Comparison of ENCODE assay signal across 27 mouse cellular contexts in the genomic region with DNA sequence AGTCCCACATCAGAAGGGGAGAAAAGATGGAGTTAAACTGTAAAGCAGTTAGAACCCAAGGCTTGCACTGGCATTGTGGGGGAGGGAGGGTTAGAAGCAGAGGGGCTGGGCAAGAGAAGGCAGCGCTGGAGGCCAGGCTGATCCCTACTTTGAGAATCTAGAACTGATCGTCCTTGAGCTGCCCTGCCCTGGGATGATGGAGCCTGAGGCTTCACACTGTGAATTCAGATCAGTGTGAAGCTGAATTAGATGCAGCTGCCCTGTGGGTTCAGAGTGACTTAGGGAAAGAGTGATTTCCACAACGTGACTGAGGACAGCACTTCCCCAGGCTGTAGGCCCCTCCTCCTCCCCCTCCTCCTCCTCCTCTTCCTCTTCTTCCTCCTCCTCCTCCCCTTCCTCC. TPM values are rescaled to one million over a fixed set of nuclear protein-coding genes. Genes with fewer than 3 reads are reported as not detected.
"Had no signal": no experiment of that assay in that cellular context is flagged by ENCODE, and none has a peak within 500 bp of the region (broad histone marks: within the 10 kb centered on the region; RNA-seq: fewer than 3 reads in every experiment).

No protein-coding gene starts in this region.

- H3K27me3 ChIP-seq: heart, embryonic 12.5 days; heart, embryonic 13.5 days; heart, embryonic 15.5 days; hindbrain, embryonic 13.5 days; hindbrain, embryonic 15.5 days; intestine, embryonic 15.5 days; kidney, embryonic 15.5 days had no signal

- H3K36me3 ChIP-seq: heart, embryonic 10.5 days; heart, embryonic 12.5 days; heart, embryonic 13.5 days; heart, embryonic 15.5 days; hindbrain, embryonic 10.5 days; hindbrain, embryonic 12.5 days; hindbrain, embryonic 13.5 days; hindbrain, embryonic 15.5 days; intestine, embryonic 15.5 days; kidney, embryonic 15.5 days had no signal

- H3K27ac ChIP-seq: heart, embryonic 10.5 days; heart, embryonic 13.5 days; heart, embryonic 15.5 days; hindbrain, embryonic 10.5 days; hindbrain, embryonic 12.5 days; hindbrain, embryonic 13.5 days; hindbrain, embryonic 14.5 days; hindbrain, embryonic 15.5 days; hindbrain, postnatal 0 days; intestine, embryonic 15.5 days; kidney, embryonic 15.5 days; kidney, postnatal 0 days; layer of hippocampus, adult 2 months had no signal

- DNase-seq: heart, postnatal 10 days; heart, postnatal 14 days; heart, postnatal 36 days; heart, postnatal 4 days; kidney, adult 18-20 months; kidney, postnatal 10 days; kidney, postnatal 14 days; kidney, postnatal 4 days; layer of hippocampus, adult 9-11 months; layer of hippocampus, postnatal 36 days had no signal

- H3K9me3 ChIP-seq: heart, embryonic 10.5 days; heart, embryonic 12.5 days; heart, embryonic 13.5 days; heart, embryonic 15.5 days; hindbrain, embryonic 10.5 days; hindbrain, embryonic 12.5 days; hindbrain, embryonic 13.5 days; hindbrain, embryonic 15.5 days; intestine, embryonic 15.5 days; kidney, embryonic 15.5 days had no signal

- H3K4me1 ChIP-seq: heart, embryonic 15.5 days; hindbrain, embryonic 10.5 days; hindbrain, embryonic 12.5 days; hindbrain, embryonic 15.5 days; intestine, embryonic 15.5 days; kidney, embryonic 15.5 days had no signal

- H3K4me3 ChIP-seq: heart, embryonic 10.5 days; heart, embryonic 12.5 days; heart, embryonic 13.5 days; heart, embryonic 15.5 days; hindbrain, embryonic 10.5 days; hindbrain, embryonic 12.5 days; hindbrain, embryonic 13.5 days; hindbrain, embryonic 15.5 days; intestine, embryonic 15.5 days; kidney, embryonic 15.5 days; layer of hippocampus, adult 2 months had no signal

RNA-seq across cellular contexts. Expression of gene Nptx2, which starts 25.6 kb away (rescaled TPM):
- total RNA-seq: hematopoietic stem cell, adult 5-6 weeks had no signal
- polyA plus RNA-seq: heart, postnatal 0 days; inflammation-experienced regulatory T-cells, adult 6 months had no signal
